Mouse (Mus musculus): ENCODE measurements around the gene Nos3.

DNA sequence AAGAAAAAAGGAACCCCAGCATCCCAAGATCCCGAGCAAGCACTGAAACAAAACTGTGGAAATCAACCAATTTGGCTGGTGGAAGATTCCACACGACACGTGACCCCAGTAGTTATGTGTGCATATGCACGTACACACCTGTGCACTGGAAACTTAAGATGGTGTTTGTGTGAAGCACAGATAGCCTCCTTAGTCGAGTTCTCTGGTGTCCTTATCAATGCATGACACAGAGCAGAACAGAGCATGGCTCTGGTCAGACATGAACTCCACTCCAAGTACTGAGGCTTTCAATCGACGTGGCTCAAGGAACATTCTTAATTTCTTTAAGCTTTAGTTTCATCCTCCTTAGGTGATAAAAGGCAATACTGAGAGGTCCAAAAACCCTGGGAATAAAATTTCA lies 18.3 kb upstream of the Nos3 start:
- TF ChIP-seq CTCF (IDR thresholded peaks at IDR 0.05; ENCODE audit: low read depth) (no peak), EP300 (IDR thresholded peaks at IDR 0.05; ENCODE audit: low read depth) (peak; percentile 63)
